In the genomic region with DNA sequence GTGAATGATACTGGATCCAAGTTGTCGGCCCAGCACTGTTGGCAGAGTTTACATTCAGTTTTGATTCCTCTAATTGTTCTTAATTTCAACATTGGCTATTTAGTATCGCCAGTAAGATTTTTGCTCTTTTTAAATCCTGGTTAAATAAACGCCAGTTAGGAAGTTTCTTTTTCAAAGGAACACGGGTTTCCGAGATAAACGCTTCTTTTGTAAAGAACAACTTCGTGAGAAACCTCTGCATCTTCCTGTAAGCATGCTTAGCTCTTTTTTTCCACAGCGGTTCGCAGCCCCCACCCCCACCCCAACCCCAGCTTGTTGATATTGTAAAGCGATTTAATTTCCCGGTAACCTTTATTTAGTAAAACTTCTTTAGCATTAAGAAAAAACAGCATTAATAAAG, we compare ENCODE assay signal across 9 mouse cellular contexts. TPM values are rescaled to one million over a fixed set of nuclear protein-coding genes. Genes with fewer than 3 reads are reported as not detected.
DNase-seq lines count a peak whose midpoint lies in the region; ATAC-seq and TF ChIP-seq lines count a peak whose summit lies in the region.
"Had no signal": no experiment of that assay in that cellular context is flagged by ENCODE, and none has a peak within 500 bp of the region (broad histone marks: within the 10 kb centered on the region; RNA-seq: fewer than 3 reads in every experiment).

No protein-coding gene starts in this region.

- H3K9ac ChIP-seq in kidney, postnatal 0 days (ENCODE audit: low read depth, low read length) = peak overlapping the region; percentile 96
- 0 out of 2 replicates have a peak overlapping the region, but pooled peaks have one; percentile 54 for H3K9ac ChIP-seq in intestine, postnatal 0 days (ENCODE audit: low read depth, low read length)
- H3K9ac ChIP-seq in neural tube, embryonic 13.5 days = peak overlapping the region; percentile 96

- no peaks in the 10 kb centered on the region for H3K9me3 ChIP-seq in kidney, postnatal 0 days (replicated peaks; ENCODE audit: low read length)
- no peaks in the 10 kb centered on the region for H3K9me3 ChIP-seq in intestine, postnatal 0 days (ENCODE audit: control insufficient read depth)
- no peaks in the 10 kb centered on the region for H3K9me3 ChIP-seq in neural tube, embryonic 13.5 days

- WGBS in kidney, postnatal 0 days = 6% methylated on average over 11 of the region's 11 CpGs
- 17% methylated on average over 11 of the region's 11 CpGs for WGBS in intestine, postnatal 0 days
- 3% methylated on average over 11 of the region's 11 CpGs for WGBS in neural tube, embryonic 13.5 days

- DNase-seq in kidney, postnatal 0 days (ENCODE audit: low spot score) = peak; percentile 47
- no peak for DNase-seq in kidney, postnatal 14 days
- DNase-seq in fibroblast of lung, adult 2 months (ENCODE audit: low read depth) = peak; percentile 18
- DNase-seq in adrenal gland, postnatal 36 days = no peak
- DNase-seq in thymus, postnatal 0 days (ENCODE audit: low spot score) = no peak
- DNase-seq in B cell, adult 2 months = no peak
- DNase-seq: thymus, adult 18-20 months had no signal

- no peaks in the 10 kb centered on the region for H3K36me3 ChIP-seq in kidney, postnatal 0 days (ENCODE audit: insufficient read depth, low read length)
- H3K36me3 ChIP-seq in intestine, postnatal 0 days (ENCODE audit: control insufficient read depth, insufficient read depth) = no peaks in the 10 kb centered on the region
- H3K36me3 ChIP-seq in neural tube, embryonic 13.5 days = no peaks in the 10 kb centered on the region

- H3K4me3 ChIP-seq in kidney, postnatal 0 days (replicated peaks; ENCODE audit: low read depth, low read length) = peak overlapping the region; percentile 82
- peak overlapping the region; percentile 48 for H3K4me3 ChIP-seq in intestine, postnatal 0 days (ENCODE audit: low read depth, low read length)
- H3K4me3 ChIP-seq in neural tube, embryonic 13.5 days = peak overlapping the region; percentile 73

- no peak for TF ChIP-seq CTCF in kidney, postnatal 0 days (IDR thresholded peaks at IDR 0.05; ENCODE audit: low read depth)
- TF ChIP-seq CTCF in intestine, postnatal 0 days (IDR thresholded peaks at IDR 0.05; ENCODE audit: low read depth) = no peak

- peak overlapping the region; percentile 97 for H3K27ac ChIP-seq in kidney, postnatal 0 days
- H3K27ac ChIP-seq in intestine, postnatal 0 days (ENCODE audit: low read depth, low read length) = no peak overlapping the region
- H3K27ac ChIP-seq in neural tube, embryonic 13.5 days (replicated peaks) = peak overlapping the region; percentile 98

- no peaks in the 10 kb centered on the region for H3K4me1 ChIP-seq in kidney, postnatal 0 days (replicated peaks; ENCODE audit: insufficient read depth, low read length)
- no peaks in the 10 kb centered on the region for H3K4me1 ChIP-seq in intestine, postnatal 0 days (replicated peaks; ENCODE audit: control insufficient read depth, insufficient read depth, low read length)
- peaks cover 49% of the 10 kb centered on the region for H3K4me1 ChIP-seq in neural tube, embryonic 13.5 days (replicated peaks)

- no peaks in the 10 kb centered on the region for H3K27me3 ChIP-seq in kidney, postnatal 0 days (ENCODE audit: insufficient read depth, low read length)
- peaks cover 50% of the 10 kb centered on the region for H3K27me3 ChIP-seq in intestine, postnatal 0 days (replicated peaks; ENCODE audit: control insufficient read depth, insufficient read depth, low read length)
- peaks cover 2% of the 10 kb centered on the region; the same call in 1 of the 2 replicates for H3K27me3 ChIP-seq in neural tube, embryonic 13.5 days

- peak overlapping the region; percentile 79 for H3K4me2 ChIP-seq in kidney, postnatal 0 days (ENCODE audit: low read length)
- H3K4me2 ChIP-seq in intestine, postnatal 0 days (replicated peaks; ENCODE audit: low read depth) = peak overlapping the region; percentile 75
- H3K4me2 ChIP-seq in neural tube, embryonic 13.5 days = peak overlapping the region; percentile 84

- no peak for ATAC-seq in kidney, postnatal 0 days (replicated peaks; ENCODE audit: low FRiP score, low read depth)
- ATAC-seq in intestine, postnatal 0 days = no peak
- no peak for ATAC-seq in neural tube, embryonic 13.5 days (ENCODE audit: low read depth)

RNA-seq across cellular contexts. Expression of a gene that starts 2.8 kb away (rescaled TPM):
- polyA plus RNA-seq in kidney, postnatal 0 days (2015; fragmentation: Nextera tagmentation; extraction: Ambion mirVana) = 52.8 and 60.4 TPM in 2 replicates
- 13.1 and 14.0 TPM in 2 replicates for polyA plus RNA-seq in intestine, postnatal 0 days (2015; fragmentation: Nextera tagmentation; extraction: Ambion mirVana)
- 92.0 and 98.7 TPM in 2 replicates for polyA plus RNA-seq in neural tube, embryonic 13.5 days (2015; fragmentation: Nextera tagmentation; extraction: Ambion mirVana)
- 100 to 1,000 TPM; 224 to 238 TPM for total RNA-seq in adrenal gland, postnatal 36 days (2021)
- polyA plus RNA-seq in thymus, postnatal 0 days (2015; fragmentation: Nextera tagmentation; extraction: Ambion mirVana) = 8.2 TPM in 2 replicates

Comparison
In these comparisons a context has a peak if more than half of its experiments do, and no peak if none do; other contexts are left out.
1. DNase-seq: peak in kidney, postnatal 0 days (single experiment) and fibroblast of lung, adult 2 months (single experiment); none in kidney, postnatal 14 days (single experiment), adrenal gland, postnatal 36 days (0 of 2), thymus, postnatal 0 days (single experiment) and B cell, adult 2 months (0 of 2).
2. Peak in every context shown above with its lines, with median percentiles within 50 percentile points of each other: H3K4me2 ChIP-seq, H3K4me3 ChIP-seq and H3K9ac ChIP-seq.